ENCODE assay signal across 12 mouse cellular contexts in the genomic region with DNA sequence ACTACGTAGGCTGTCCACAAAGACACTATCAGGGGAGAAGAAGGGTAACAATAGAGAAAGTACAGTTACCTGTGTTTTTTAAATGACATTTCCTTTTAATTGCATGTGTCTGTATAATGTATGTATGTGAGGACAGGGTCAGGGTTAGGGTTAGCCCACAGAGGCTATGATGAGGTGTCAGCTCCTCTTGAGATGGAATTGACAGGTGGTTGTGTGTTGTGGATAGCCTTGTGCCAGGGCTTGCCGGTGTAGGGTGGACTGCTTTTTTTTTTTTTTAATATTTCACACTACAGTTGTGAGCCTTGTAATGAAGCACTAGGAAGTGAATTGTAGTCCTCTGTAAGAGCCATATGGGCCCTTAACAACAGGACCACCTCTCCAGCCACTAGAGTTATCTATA.
"Had no signal": no experiment of that assay in that cellular context is flagged by ENCODE, and none has a peak within 500 bp of the region (broad histone marks: within the 10 kb centered on the region; RNA-seq: fewer than 3 reads in every experiment).

No protein-coding gene starts in this region.

- H3K36me3 ChIP-seq: midbrain, embryonic 13.5 days; midbrain, embryonic 15.5 days; neural tube, embryonic 12.5 days; stomach, embryonic 15.5 days had no signal

- H3K9ac ChIP-seq: liver, embryonic 14.5 days; midbrain, embryonic 13.5 days; midbrain, embryonic 15.5 days; neural tube, embryonic 12.5 days; stomach, embryonic 15.5 days had no signal

- H3K27ac ChIP-seq: liver, embryonic 14.5 days; midbrain, embryonic 13.5 days; midbrain, embryonic 15.5 days; neural tube, embryonic 12.5 days; stomach, embryonic 15.5 days; stomach, postnatal 0 days had no signal

- H3K27me3 ChIP-seq: midbrain, embryonic 13.5 days; midbrain, embryonic 15.5 days; neural tube, embryonic 12.5 days; stomach, embryonic 15.5 days had no signal

- ATAC-seq: midbrain, embryonic 13.5 days; midbrain, embryonic 15.5 days had no signal

- DNase-seq: lung, adult 18-20 months; lung, postnatal 10 days; lung, postnatal 4 days; right cerebral cortex, postnatal 14 days; thymus, postnatal 25 days had no signal

- H3K4me1 ChIP-seq: midbrain, embryonic 15.5 days; neural tube, embryonic 12.5 days; stomach, embryonic 15.5 days had no signal

- H3K4me3 ChIP-seq: midbrain, embryonic 13.5 days; midbrain, embryonic 15.5 days; neural tube, embryonic 12.5 days; stomach, embryonic 15.5 days had no signal

- H3K9me3 ChIP-seq: midbrain, embryonic 13.5 days; midbrain, embryonic 15.5 days; neural tube, embryonic 12.5 days; stomach, embryonic 15.5 days had no signal

- H3K4me2 ChIP-seq: midbrain, embryonic 11.5 days; midbrain, embryonic 13.5 days; midbrain, embryonic 15.5 days; neural tube, embryonic 12.5 days; stomach, embryonic 15.5 days had no signal
